Mouse (Mus musculus) spleen, postnatal 14 days (tissue): ENCODE measurements around the gene Acacb.

ENCODE experiments used
- DNase-seq, 2 experiments: peaks; one replicate each; pipeline ENCODE4 v3.0.0; 2021 to 2022; ENCODE audit warnings: low spot score in 2 of 2

Gene Acacb

GRCm38 (mm10) chr5:114135516-114135915 is 10.8 kb upstream of the Acacb start:
- no peak for DNase-seq

GRCm38 (mm10) chr5:114137481-114138276 is 8.7 kb upstream of the Acacb start:
- no peak for DNase-seq

GRCm38 (mm10) chr5:114138277-114139164 is 7.8 kb upstream of the Acacb start:
- no peak for DNase-seq

- no peak for DNase-seq
Observed at GRCm38 (mm10) chr5:114139175-114139574, 7.2 kb upstream of the Acacb start.

- no peak for DNase-seq
Observed at GRCm38 (mm10) chr5:114147043-114147972, 973 bp downstream of the Acacb start.

GRCm38 (mm10) chr5:114152359-114153092 is 6.2 kb downstream of the Acacb start:
- DNase-seq, result no peak

DNA sequence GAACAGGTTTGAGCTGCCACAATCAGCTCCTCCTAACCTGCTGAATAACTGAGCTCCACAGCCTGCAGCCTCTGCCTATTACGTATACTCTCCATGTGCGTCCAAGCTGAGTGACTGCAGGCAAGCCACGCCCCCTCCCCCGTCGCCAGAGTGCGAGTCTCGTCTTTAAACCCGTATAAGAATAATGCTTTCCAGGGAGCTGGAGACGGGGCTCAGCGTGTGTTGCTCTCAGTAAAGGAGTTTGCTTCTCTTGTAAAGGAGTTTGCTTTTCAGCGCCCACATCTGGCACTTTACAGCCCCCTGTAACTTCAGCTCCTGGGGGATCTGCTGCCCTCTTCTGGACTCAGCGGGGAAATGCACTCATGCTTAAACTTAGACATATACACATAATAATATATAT is 7.2 kb downstream of the Acacb start:
- no peak for DNase-seq

DNA sequence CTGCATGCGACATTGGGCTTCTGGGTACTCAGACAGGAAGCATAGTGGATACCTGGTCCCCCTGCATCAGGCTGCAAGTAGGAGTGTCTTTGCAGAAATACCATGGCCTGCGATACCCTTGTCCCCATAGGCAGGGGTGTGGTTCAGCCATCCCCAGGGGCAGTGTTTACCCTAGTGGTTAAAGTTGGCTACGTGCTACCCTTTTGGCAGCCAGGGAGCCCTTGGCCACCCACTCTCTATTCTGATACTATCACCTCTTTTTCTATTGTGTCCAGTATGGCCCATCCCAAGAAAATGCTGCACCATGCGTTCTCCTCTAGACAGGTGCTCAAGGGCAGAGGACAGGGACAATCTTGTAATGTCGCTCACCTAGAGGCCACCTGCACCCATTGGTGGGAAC is 8.4 kb downstream of the Acacb start:
- DNase-seq, result no peak

GRCm38 (mm10) chr5:114155168-114155933 is 9.0 kb downstream of the Acacb start:
- DNase-seq, result no peak

GRCm38 (mm10) chr5:114157236-114157635 is 10.9 kb downstream of the Acacb start:
- no peak for DNase-seq

- DNase-seq, result no peak
Observed at GRCm38 (mm10) chr5:114161424-114161823, 15.1 kb downstream of the Acacb start.

GRCm38 (mm10) chr5:114162106-114162815 is 15.9 kb downstream of the Acacb start:
- no peak for DNase-seq

- DNase-seq, result no peak
Observed at GRCm38 (mm10) chr5:114163117-114163696, 16.9 kb downstream of the Acacb start.

- DNase-seq, result no peak
Observed at GRCm38 (mm10) chr5:114170345-114170744, 24.0 kb downstream of the Acacb start.

DNA sequence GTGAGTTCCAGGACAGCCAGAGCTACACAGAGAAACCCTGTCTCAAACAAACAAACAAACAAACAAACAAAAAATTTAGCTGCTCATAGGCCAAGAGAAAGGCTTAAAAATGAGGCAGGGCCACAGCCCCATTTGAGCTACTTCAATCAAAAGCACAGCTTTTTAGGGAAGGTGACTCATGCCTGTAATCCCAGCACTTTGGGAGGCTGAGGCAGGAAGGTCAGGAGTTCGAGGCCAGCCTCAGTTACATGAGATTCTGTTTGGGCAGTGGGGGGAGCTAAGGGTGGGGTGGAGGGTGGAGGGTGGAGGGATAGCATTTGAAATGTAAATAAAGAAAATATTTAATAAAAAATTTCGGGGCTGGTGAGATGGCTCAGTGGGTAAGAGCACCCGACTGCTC is 26.6 kb downstream of the Acacb start:
- no peak for DNase-seq

DNA sequence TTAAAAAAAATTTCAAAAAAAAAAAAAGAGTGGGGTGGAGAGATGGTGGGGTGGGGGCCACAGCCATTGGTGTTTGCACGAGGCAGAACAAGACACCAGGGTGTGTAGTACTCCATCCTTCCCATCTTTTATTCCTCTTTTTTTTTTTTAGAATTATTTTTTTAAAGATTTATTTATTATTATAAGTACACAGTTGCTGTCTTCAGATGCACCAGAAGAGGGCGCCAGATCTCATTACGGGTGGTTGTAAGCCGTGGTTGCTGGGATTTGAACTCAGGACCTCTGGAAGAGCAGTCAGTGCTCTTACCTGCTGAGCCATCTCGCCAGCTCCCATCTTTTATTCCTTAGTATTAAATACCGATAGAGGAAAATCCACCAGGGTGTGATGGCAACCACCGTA is 27.1 kb downstream of the Acacb start:
- DNase-seq, result no peak

GRCm38 (mm10) chr5:114173877-114174581 is 27.7 kb downstream of the Acacb start:
- no peak for DNase-seq

DNA sequence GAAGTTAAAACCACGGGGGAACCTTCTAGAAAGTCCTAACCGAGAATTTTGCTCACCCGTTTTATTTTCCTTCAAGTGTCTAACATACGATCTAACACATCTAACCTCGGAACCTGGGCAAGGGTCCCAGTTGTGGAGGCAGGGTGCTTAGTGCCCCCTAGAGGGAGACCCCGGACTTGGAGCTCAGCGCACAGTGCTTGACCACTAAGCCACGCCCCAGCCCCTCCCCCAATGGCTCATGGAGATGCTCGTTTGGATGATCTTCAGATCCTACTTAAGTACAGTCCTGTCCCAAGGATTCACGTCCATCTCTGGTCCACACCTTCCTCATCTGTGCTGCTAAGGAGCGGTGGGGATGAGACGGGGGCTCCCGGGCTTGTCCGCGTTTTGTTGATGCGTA is 28.3 kb downstream of the Acacb start:
- DNase-seq, result no peak
